Mouse (Mus musculus) embryo, embryonic 9.5 days (tissue): ENCODE data around the gene Fam163b.

ENCODE experiments used
- DNase-seq: peaks from one replicate; pipeline ENCODE4 v3.0.0-alpha.2; 2017; ENCODE audit errors: extremely low spot score

Gene Fam163b

DNA sequence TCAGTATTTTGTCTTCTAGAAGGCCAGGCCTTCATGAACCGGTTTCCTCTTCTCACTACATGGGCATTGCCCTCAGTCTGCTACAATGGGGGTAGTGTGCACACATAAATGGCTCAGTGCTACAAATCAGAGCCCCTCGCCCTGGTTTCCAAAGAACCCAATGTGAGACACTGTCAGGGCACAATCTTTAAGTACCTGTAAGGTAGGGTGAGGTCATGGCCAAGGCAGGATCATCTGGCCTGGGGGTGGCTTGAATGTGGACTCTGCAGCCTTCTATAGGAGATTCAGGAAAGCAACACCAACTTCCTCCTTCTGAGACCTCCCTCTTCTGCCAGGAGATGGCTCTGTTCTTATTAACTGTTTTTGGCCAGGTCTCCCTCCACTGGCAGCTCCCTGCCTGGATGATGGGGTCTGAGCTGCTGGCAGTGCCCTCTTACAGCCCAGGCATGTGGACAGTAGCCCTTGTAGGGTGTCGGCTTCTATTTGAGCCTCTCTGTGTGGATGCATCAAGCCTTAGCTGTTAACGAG lies 55.7 kb downstream of the Fam163b start:
- no peak for DNase-seq

DNA sequence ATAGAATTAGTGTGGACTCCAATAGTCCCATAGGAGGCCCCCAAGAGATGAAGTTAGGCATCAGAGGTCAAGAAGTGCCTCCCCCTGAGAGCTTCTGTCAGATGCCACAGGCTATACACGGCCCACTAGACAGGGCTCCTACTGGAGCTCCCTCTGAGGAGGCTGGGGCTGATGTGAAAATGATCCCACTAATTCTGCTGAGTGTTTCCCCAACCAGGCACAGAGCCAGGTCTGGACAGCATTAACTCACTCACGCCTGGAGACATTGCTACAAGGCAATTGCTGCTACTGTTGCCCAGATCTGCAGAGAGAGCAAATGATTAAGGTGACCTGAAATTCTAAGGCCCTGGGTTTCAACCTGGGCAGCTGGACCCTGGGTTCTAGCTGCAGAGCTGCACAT lies 56.5 kb downstream of the Fam163b start:
- DNase-seq, result no peak

DNA sequence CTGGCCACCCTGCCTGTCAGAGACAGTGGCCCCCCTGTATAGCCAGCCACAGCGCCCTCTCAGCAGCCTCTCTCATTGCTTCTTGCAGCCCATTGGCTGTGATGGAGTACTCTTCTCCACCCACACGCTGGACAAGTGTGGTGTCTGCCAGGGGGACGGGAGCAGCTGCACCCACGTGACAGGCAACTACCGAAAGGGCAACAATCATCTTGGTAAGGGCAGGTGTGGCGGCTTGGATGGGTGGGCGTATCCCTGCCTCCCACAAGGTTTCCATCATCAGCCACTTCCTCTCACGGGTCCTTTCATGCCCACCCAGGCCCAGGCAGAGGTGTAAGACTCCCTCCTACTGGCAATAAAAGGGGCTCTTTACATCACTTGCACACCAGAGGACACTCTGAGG lies 57.3 kb downstream of the Fam163b start:
- DNase-seq, result no peak

DNA sequence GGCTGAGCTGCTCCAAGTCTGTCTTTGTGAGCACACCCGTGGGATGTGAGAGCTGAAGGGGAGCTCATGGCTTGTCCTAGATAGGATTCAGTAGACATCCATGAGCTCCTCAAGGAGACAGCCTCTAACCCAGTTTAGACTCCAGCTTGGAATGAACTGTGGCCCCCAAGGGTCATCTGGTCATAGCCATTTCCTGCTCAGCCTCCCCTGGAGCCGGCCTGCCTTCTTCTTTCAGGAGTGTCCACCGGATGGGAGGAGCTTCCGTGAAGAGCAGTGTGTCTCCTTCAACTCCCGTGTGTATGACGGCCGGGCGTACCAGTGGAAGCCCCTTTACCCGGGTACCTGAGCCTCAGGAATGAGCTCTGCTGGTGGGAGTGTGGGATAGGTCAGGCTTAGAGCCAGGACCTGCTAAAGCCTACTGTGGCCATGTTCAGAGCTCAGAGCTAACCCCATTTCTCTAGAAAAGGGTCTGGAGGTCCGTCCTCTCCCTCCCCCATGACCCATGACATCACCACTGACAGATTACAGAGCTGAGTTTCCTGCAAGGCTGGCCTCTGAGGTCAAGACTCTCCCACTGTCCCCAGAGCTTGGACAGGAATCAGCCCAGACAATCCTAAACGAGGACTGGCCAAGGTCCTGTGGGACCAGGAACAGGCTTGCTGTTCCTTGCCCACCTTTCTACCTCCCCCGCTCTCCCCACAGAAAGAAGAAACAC lies 58.4 kb downstream of the Fam163b start:
- no peak for DNase-seq

DNA sequence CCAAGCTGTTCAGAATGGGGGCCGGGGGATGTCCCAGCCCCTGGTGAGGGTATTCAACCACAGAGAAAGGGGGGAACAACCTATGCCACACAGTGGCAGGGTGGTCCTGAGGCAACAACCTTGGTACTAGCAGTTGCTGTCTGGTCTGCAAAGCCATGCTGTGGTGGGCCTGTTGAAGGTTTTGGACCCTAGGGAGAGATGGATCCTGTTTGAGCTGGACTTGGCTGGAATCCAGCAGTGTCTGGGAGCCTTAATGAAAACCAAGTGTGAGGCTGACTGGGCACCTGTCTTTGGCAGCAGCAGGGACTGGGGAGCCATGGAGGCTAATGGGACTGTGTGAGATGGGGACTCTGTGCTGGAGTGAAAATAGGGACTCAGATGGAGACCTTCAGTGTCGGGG lies 62.6 kb downstream of the Fam163b start:
- DNase-seq, result no peak

DNA sequence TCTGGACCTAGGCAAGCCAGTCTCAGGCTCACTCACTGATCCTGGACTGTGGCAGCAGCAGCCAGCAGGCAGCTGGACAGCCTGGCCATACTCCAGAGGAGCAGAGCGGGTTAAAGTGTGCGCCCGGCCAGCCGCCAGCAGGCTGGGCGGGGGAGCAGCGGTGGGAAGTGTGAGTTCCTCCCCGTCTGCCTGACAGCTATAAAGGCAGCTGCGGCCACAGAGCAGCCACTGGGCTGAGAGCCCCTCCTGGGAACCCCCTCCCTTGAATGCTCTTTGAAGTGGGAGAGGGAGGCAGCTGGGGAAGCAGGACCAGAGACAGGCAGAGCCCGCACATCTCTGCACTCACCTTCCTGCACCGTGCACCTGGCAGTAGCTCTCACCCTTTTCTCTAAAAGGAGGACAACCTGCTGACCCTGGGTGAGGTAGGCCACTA lies 63.1 kb downstream of the Fam163b start, which contains the start of gene Adamtsl2:
Gene Adamtsl2 (plus strand): TSS at position 228 of the 433 bp plus-strand sequence.
- peak; percentile 66 for DNase-seq

DNA sequence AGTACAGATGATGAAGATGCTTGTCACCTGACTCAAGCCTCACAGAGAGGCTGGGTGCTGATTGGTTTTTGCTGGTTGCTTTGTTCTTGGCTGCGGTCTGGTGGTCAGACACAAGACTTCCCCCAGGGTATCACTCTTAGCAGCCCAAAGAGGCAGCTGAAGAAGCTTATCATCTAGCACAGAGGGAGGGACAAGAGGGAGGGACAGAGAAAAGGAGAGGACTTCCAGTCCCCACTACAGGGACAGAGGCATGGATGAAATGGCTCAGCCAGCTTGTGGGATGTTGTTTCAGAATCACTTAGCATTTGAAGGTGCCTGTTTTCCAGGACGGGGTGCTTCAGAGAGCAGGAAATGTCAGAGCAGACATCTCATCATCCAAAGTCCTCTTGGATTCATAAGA lies 64.0 kb downstream of the Fam163b start:
- DNase-seq, result no peak

DNA sequence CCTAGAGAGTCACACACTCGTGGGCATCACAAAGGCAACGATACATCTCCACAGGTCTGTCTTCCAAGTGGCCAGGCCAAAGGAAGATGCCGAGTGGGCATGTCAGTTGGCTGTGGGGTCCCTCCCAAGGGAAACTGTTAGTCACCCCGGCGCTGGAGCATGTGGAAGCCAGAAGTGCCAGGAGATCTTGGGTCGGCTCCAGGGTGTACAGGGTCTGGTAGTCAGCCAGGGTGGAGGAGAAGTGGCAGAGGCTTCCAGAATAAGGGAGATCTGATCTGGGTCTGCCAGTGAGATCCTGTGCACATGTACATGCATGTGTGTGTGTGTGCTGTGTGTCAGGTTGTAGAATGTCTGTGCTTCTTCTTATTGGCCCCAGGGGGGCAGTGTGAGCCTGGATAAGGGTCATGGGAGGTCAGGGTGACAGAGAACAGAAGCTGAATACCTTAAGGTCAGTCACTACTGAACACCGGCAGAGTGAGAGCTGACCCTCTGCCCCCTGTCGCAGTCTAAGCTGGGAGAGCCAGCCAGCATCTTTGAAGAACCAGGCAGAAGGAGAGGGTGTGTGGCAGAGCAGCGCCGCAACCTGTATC lies 64.5 kb downstream of the Fam163b start:
- DNase-seq, result no peak

DNA sequence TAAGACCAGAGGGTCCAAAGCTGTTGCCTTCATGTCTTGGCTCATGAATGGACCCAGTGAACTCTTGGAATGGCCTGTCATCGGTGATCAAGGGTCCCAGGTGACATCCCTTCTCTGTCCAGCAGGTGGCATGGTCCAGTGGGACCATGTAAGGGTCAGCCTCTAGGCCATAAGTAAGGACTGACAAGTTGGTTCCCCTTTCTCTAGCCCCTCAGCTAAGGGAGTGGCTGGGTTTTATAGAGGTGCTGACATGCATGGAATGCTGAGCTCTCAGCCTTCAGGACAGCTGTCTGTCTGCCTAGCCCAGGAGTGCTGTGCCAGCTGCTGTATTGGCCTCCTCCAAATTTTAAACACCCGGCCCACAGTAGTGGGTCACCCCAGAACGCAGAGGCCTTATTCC lies 66.8 kb downstream of the Fam163b start:
- no peak for DNase-seq

DNA sequence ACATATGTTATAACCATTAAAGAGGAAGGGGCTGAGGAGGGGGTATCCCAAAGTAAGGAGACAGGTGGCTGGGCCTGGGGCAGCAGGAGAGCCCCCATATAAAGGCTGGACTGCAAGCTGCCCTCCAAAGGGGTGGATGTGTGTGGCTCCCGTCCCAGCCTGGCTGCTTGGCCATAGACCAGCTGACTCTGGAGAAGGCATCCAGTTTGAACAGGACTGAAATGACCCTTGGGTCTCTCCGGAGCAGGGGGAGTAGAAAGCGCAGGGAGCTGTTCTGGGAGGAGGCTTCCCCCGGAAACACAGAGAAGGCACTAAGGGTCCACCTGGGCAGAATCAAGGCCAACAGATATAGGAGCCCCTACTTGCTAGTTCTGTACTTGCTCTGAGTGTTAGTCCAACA lies 67.5 kb downstream of the Fam163b start:
- no peak for DNase-seq

DNA sequence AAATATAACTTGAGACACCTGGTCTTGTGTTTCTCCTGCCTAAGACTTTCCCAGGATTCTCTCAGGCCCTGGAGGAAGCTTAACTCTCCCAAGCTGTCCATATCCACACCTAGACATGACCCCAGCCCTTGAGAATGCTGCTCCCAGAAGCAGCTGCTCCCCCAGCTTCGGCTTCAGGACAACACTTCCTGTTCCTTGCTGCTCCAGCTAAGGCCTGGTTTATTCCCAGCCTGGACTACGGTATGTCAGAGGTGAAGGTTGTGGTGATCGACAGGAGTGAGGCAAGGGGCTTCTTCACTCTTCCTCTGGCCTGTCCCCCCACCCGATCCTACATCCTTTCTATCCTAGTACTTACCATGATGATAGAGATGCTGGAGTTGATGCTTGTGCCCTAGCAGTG lies 68.9 kb downstream of the Fam163b start:
- no peak for DNase-seq

DNA sequence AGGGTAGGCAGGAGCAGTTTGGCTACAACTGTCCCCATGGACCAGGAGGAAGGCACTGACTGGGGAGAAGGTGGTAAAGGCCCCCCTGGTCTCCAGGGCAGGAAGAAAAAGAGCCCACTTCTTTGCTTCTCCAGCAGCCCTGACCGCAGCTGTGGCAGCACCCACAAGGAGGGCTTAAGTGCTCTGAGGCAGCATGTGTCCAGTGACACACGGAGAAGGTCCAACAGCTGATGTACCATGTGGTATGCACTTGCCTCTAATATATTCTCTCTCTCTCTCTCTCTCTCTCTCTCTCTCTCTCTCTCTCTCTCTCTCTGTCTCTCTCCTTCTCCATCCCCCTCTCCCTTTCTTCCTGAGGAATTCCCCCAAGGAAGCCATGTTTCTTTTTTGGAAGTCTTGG lies 70.3 kb downstream of the Fam163b start, which contains the start of gene Mymk:
Gene Mymk (minus strand): TSS at position 202 of the 400 bp plus-strand sequence.
- no peak for DNase-seq

DNA sequence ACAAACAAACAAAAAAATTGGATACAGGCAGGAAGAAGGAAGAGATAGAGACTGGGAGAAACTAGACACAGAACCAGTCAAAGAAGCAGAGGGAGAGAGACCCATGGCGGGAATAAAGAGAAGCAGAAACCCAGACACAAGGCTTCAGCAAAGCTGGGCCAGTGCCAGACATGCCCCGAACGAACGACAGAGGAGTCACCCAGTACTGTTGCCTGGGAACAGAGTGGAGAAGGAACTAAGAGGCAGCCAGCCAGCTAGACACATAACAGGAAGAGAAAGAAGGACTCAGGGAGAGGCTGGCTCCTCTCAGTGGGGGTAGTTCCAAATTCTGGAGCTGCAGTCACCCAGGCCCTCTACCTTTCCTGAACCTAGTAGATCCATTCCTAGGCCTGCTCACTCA lies 71.2 kb downstream of the Fam163b start:
- no peak for DNase-seq

DNA sequence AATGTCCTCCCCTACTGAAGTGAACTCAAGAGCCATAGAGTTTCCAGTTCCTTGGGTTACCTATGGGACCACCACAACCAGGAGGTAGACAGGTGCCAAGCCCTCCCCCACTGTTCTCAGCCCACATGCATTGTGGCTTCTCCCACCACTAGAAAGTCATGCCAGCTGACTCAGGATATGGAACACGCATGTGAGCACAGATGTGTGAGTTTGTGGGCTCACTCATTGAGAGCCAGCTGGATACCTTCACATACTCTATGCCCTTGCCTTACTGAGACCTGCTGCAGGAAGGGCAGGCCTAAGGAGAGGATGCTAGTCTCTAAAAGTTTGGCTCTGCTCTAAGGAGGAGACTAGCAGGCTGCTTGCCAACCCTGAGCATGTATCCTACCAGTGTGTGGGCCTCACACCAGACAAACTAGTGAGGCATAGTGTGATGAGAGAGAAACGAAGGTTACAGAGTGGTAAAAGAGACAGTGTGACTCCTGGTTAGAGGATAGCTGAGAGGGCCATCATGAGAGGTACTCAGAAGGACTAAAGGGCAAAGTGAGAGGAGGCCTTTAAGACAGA lies 72.0 kb downstream of the Fam163b start:
- no peak for DNase-seq

DNA sequence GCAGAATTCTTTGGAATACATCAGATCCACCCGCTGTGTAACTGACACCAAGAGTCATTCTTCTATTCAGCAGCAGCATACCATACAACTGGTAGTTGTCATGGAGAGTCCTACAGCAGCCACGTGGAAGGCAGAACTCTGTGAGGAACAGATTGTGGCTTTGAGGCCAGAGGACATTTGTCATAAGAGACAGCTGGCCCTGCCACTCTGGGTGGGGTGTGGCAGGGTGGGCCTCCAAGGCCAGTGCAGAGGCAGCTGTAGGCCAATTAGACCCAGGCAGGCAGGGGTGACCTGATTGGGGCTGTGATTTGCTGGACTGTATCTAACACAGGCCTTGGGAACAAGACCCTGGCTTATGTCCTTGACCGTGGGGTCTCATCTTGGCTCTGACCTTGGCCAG lies 72.6 kb downstream of the Fam163b start:
- DNase-seq, result no peak

DNA sequence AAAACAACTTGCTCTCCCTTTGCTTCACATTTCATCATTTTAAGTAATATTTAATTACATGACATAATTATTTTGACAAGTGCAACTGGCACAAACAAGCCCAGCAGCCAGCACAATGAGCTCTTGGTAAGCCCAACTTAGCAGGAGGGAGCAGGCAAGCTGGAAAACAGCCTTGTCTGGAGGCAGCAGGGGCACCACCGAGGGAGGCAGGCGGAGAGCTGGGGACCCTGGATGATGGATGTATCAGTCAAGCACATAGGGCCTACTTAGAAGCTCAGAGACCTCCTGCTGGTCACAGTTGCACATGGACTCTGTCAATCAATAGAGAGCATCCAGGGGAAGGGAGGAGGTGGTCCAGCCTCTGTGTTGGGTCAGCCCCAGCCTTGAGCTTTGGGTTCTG lies 74.3 kb downstream of the Fam163b start:
- DNase-seq, result no peak

DNA sequence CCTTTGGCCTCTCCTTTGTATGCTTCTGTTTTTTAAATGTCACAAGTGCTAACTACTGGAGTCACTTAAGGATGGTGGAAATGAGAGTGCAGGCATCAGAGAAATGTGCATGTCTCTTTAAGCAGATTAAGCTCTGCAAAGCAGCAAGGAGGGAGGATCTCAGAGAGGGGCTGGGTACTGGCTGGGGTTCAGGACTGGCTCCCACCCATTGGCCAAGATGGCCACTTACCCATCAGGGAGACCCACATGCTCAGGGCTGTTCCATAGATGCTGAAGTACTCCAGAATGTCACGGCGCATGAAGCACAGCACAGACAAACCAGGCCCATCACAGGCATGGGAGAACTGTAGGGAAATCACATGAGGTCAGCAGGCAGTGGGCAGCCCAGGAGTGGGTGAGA lies 75.2 kb downstream of the Fam163b start:
- DNase-seq, result no peak
